Mouse (Mus musculus): ENCODE data around the gene Ppargc1a. TPM values are rescaled to one million over a fixed set of nuclear protein-coding genes. Genes with fewer than 3 reads are reported as not detected.

Ppargc1a gene
- polyA plus RNA-seq, 1 experiment = 28.9 TPM

GRCm38 (mm10) chr5:51432031-51432430 is 135.5 kb downstream of the Ppargc1a start:
- no peak for DNase-seq (ENCODE audit: extremely low spot score in 1 of 2, low spot score in 1 of 2)

DNA sequence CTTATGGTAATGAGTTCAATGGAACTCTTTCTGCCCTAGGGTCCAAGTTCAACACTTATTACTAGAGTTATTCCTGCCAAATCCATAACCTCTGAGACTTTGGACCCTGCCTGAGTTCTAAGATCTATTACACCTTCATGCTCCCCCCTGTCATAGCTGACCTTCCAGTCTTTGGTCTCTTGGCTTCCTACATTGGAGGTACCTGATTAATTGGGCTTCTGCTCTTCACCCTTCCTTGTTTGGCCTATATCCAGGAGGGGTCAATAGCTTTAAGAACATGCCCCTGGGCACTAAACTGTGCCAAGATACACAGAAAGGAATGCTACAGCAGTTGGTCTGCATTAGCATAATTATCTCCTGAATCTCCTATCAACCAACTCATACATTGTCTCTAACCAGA is 141.1 kb downstream of the Ppargc1a start:
- no peak for DNase-seq (ENCODE audit: extremely low spot score in 1 of 2, low spot score in 1 of 2)

DNA sequence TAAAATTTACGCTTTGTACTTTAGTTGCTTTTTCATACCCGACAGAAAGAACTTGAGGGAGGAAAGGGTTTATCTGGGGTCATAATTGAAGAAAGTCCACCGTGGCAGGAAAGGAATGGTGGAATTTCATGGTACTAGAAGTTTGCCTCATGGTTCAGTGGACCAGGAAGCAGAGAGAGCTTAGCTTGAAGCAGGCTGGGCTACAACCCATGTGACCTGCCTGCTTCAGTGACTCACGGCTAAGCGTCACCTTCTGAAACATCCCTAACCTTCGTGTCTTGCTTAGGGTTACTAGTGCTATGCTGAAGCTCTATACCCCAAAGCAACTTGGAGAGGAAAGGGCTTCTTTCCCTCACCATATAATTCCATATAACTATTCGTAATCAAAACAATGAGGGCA is 151.1 kb downstream of the Ppargc1a start:
- DNase-seq (ENCODE audit: extremely low spot score in 1 of 2, low spot score in 1 of 2) = no peak

DNA sequence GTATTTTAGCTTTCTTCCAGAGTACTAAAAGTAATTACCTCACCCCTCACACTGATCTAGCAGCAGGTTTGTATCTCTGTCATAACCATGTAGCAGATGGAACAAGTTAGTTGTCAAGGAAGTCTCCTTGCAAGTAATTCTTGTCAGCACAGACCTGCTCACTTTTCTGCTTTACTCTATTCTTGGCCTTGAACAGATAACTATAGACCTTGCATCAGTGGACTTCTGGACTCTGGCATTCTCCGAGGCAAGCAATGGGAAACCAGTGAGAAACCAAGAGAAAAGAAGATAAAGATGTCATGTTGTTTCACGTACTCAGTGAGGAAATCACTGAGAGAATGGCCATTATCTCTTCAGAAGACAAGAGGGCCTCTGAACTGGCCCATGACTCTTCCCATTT is 152.1 kb downstream of the Ppargc1a start:
- no peak for DNase-seq (ENCODE audit: extremely low spot score in 1 of 2, low spot score in 1 of 2)

GRCm38 (mm10) chr5:51412303-51413117 is 155.0 kb downstream of the Ppargc1a start:
- peak in 1 of 2 experiments; percentile 7 for DNase-seq (ENCODE audit: extremely low spot score in 1 of 2, low spot score in 1 of 2)

DNA sequence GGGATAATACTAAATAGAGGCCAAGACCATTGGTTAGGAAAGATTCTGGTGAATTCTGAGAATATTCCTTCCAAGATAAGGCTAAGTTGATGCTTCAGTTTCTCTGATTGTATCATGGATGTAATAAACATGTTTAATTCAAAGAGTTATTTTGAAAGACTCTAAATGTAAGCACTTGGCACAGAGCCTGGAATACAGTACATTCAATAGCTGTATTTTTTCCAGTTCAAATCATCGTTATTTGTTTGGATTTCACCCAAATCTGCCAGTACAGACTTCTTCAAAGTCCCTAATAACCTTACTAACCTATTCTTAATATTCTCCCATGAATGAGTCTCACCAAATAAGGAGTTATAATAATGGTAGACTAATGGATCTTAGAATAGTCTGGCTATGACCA is 157.5 kb downstream of the Ppargc1a start:
- no peak for DNase-seq (ENCODE audit: extremely low spot score in 1 of 2, low spot score in 1 of 2)

DNA sequence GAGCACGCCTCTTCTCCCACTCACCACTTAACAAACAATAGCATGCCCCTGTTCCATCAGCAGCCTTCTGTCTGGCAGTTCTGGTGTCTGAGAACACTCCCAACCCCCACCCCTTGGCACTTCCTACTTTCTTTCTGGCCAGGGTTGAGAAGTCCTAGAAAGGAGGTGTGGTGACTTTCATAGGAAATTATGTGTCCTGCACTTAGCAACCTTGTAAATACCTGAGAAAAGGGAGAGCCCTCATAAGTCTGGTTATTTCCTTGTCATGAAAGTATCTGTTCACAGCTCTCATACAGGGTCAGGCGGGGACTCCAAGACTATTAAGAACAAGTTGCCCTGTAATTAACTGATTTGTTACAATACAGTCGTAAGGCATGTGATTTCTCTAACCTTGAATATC is 161.1 kb downstream of the Ppargc1a start:
- no peak for DNase-seq (ENCODE audit: extremely low spot score in 1 of 2, low spot score in 1 of 2)
